Mouse (Mus musculus): ENCODE results near the gene Olfr1137. TPM values are rescaled to one million over a fixed set of nuclear protein-coding genes. Genes with fewer than 3 reads are reported as not detected.

Gene Olfr1137
- polyA plus RNA-seq (2015; fragmentation: Nextera tagmentation; extraction: Ambion mirVana): not detected in 2 replicates

- no peak for ATAC-seq (ENCODE audit: low read depth)
- no peaks in the 10 kb centered on the region for H3K27me3 ChIP-seq (ENCODE audit: control insufficient read depth, insufficient read depth, low read depth, low read length)
Observed at GRCm38 (mm10) chr2:87713079-87713478, at the start of gene Olfr1137. TSS of gene Olfr1137 (minus strand) at chr2:87713179.

GRCm38 (mm10) chr2:87753891-87754290 is 40.9 kb upstream of the Olfr1137 start, which contains the start of gene Olfr1141:
TSS of gene Olfr1141 (minus strand) at chr2:87753991.
- no peaks in the 10 kb centered on the region for H3K27me3 ChIP-seq (ENCODE audit: control insufficient read depth, insufficient read depth, low read depth, low read length)
- H3K4me2 ChIP-seq (ENCODE audit: low read depth, low read length): no peak within 1 kb of the TSS
- WGBS (ENCODE audit: insufficient replicate concordance): 59% methylated on average over 1 of the region's 1 CpGs
- no peak within 1 kb of the TSS for H3K27ac ChIP-seq (ENCODE audit: low read length)
- no peak within 1 kb of the TSS for H3K9ac ChIP-seq (ENCODE audit: low read depth, low read length)
- H3K4me1 ChIP-seq (ENCODE audit: control insufficient read depth, low read depth, low read length): no peaks in the 10 kb centered on the region
- ATAC-seq (ENCODE audit: low read depth): no peak
- no peak within 1 kb of the TSS for H3K4me3 ChIP-seq (ENCODE audit: low read depth, low read length)
- no peaks in the 10 kb centered on the region; the same call in 1 of the 2 replicates for H3K9me3 ChIP-seq (replicated peaks; ENCODE audit: control insufficient read depth, low read length)
- no peaks in the 10 kb centered on the region for H3K36me3 ChIP-seq (ENCODE audit: control insufficient read depth, insufficient read depth)

More at GRCm38 (mm10) chr2:87713079-87713478, at the start of gene Olfr1137:
- Histone ChIP-seq H3K27ac (ENCODE audit: low read length) (no peak within 1 kb of the TSS), H3K4me3 (ENCODE audit: low read depth, low read length) (no peak within 1 kb of the TSS), H3K9me3 (replicated peaks; ENCODE audit: control insufficient read depth, low read length) (no peaks in the 10 kb centered on the region), H3K9ac (ENCODE audit: low read depth, low read length) (no peak within 1 kb of the TSS), H3K4me1 (ENCODE audit: control insufficient read depth, low read depth, low read length) (no peaks in the 10 kb centered on the region), H3K4me2 (ENCODE audit: low read depth, low read length) (no peak within 1 kb of the TSS), H3K36me3 (ENCODE audit: control insufficient read depth, insufficient read depth) (no peaks in the 10 kb centered on the region)

DNA sequence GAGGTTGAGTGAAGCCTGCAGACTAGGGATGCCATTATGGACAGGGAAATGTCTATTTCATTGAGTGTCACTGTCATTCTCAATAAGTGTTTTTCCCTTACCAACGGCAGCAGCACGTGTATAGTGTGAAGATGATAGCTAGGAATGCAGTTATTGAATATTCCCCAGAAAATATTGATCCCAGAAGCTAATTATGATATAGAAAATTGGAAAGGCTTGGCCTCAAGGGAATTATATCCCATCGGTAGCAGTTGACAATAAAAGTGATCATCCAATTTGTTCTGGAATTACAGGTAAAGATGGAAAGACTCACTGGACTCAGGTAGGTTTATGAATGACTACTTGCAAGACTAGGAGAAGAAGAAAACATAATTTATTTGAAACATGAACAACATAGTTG is 30.5 kb upstream of the Olfr1137 start, which contains the start of gene Olfr1140:
Gene Olfr1140 (plus strand): TSS at position 301 of the 400 bp plus-strand sequence.
- no peak for ATAC-seq (ENCODE audit: low read depth)

GRCm38 (mm10) chr2:87739878-87740277 is 26.9 kb upstream of the Olfr1137 start, which contains the start of gene Olfr1138:
TSS of gene Olfr1138 (minus strand) at chr2:87739978.
- WGBS (ENCODE audit: insufficient replicate concordance): 48% methylated on average over 1 of the region's 1 CpGs
- Histone ChIP-seq H3K4me3 (ENCODE audit: low read depth, low read length) (no peak within 1 kb of the TSS), H3K4me2 (ENCODE audit: low read depth, low read length) (no peak within 1 kb of the TSS), H3K9me3 (replicated peaks; ENCODE audit: control insufficient read depth, low read length) (no peaks in the 10 kb centered on the region), H3K9ac (ENCODE audit: low read depth, low read length) (no peak within 1 kb of the TSS), H3K27me3 (ENCODE audit: control insufficient read depth, insufficient read depth, low read depth, low read length) (no peaks in the 10 kb centered on the region), H3K4me1 (ENCODE audit: control insufficient read depth, low read depth, low read length) (no peaks in the 10 kb centered on the region), H3K36me3 (ENCODE audit: control insufficient read depth, insufficient read depth) (no peaks in the 10 kb centered on the region), H3K27ac (ENCODE audit: low read length) (no peak within 1 kb of the TSS)
- ATAC-seq (ENCODE audit: low read depth): no peak

More for the DNA sequence above, 30.5 kb upstream of the Olfr1137 start, which contains the start of gene Olfr1140:
- Histone ChIP-seq H3K4me2 (ENCODE audit: low read depth, low read length) (no peak within 1 kb of the TSS), H3K9ac (ENCODE audit: low read depth, low read length) (no peak within 1 kb of the TSS), H3K9me3 (replicated peaks; ENCODE audit: control insufficient read depth, low read length) (no peaks in the 10 kb centered on the region), H3K36me3 (ENCODE audit: control insufficient read depth, insufficient read depth) (no peaks in the 10 kb centered on the region), H3K27ac (ENCODE audit: low read length) (no peak within 1 kb of the TSS), H3K4me1 (ENCODE audit: control insufficient read depth, low read depth, low read length) (no peaks in the 10 kb centered on the region), H3K27me3 (ENCODE audit: control insufficient read depth, insufficient read depth, low read depth, low read length) (no peaks in the 10 kb centered on the region), H3K4me3 (ENCODE audit: low read depth, low read length) (no peak within 1 kb of the TSS)
- 49% methylated on average over 3 of the region's 3 CpGs for WGBS (ENCODE audit: insufficient replicate concordance)

- no peak within 1 kb of the TSS for H3K9ac ChIP-seq (ENCODE audit: low read depth, low read length)
- H3K9me3 ChIP-seq (replicated peaks; ENCODE audit: control insufficient read depth, low read length): no peaks in the 10 kb centered on the region
- no peaks in the 10 kb centered on the region for H3K36me3 ChIP-seq (ENCODE audit: control insufficient read depth, insufficient read depth)
- ATAC-seq (ENCODE audit: low read depth): no peak
- H3K27me3 ChIP-seq (ENCODE audit: control insufficient read depth, insufficient read depth, low read depth, low read length): no peaks in the 10 kb centered on the region
- no peak within 1 kb of the TSS for H3K4me3 ChIP-seq (ENCODE audit: low read depth, low read length)
- no peaks in the 10 kb centered on the region for H3K4me1 ChIP-seq (ENCODE audit: control insufficient read depth, low read depth, low read length)
- H3K27ac ChIP-seq (ENCODE audit: low read length): no peak within 1 kb of the TSS
- no peak within 1 kb of the TSS for H3K4me2 ChIP-seq (ENCODE audit: low read depth, low read length)
Observed at GRCm38 (mm10) chr2:87693847-87694246, 19.1 kb downstream of the Olfr1137 start, which contains the start of gene Olfr1136. TSS of gene Olfr1136 (minus strand) at chr2:87693947.

GRCm38 (mm10) chr2:87673564-87673963 is 39.4 kb downstream of the Olfr1137 start, which contains the start of gene Olfr1135:
TSS of gene Olfr1135 (minus strand) at chr2:87673664.
- H3K4me2 ChIP-seq (ENCODE audit: low read depth, low read length): no peak within 1 kb of the TSS
- H3K9ac ChIP-seq (ENCODE audit: low read depth, low read length): no peak within 1 kb of the TSS
- WGBS (ENCODE audit: insufficient replicate concordance): 0% methylated on average over 1 of the region's 1 CpGs
- no peaks in the 10 kb centered on the region for H3K4me1 ChIP-seq (ENCODE audit: control insufficient read depth, low read depth, low read length)
- ATAC-seq (ENCODE audit: low read depth): no peak
- H3K36me3 ChIP-seq (ENCODE audit: control insufficient read depth, insufficient read depth): no peaks in the 10 kb centered on the region
- no peaks in the 10 kb centered on the region for H3K27me3 ChIP-seq (ENCODE audit: control insufficient read depth, insufficient read depth, low read depth, low read length)
- no peak within 1 kb of the TSS for H3K4me3 ChIP-seq (ENCODE audit: low read depth, low read length)
- H3K9me3 ChIP-seq (replicated peaks; ENCODE audit: control insufficient read depth, low read length): no peaks in the 10 kb centered on the region
- no peak within 1 kb of the TSS for H3K27ac ChIP-seq (ENCODE audit: low read length)

Other genes with a start within 250 kb of the Olfr1137 start
- not detected in 2 replicates for gene Pramel7, start 216.1 kb downstream of the Olfr1137 start, polyA plus RNA-seq (2015; fragmentation: Nextera tagmentation; extraction: Ambion mirVana)
- gene Pramel6, start 206.6 kb downstream of the Olfr1137 start, polyA plus RNA-seq (2015; fragmentation: Nextera tagmentation; extraction: Ambion mirVana): not detected in 2 replicates
- gene Olfr153, start 181.4 kb downstream of the Olfr1137 start, polyA plus RNA-seq (2015; fragmentation: Nextera tagmentation; extraction: Ambion mirVana): not detected in 2 replicates
- not detected in 2 replicates for gene Olfr1128, start 167.6 kb downstream of the Olfr1137 start, polyA plus RNA-seq (2015; fragmentation: Nextera tagmentation; extraction: Ambion mirVana)
- gene Olfr1129, start 139.3 kb downstream of the Olfr1137 start, polyA plus RNA-seq (2015; fragmentation: Nextera tagmentation; extraction: Ambion mirVana): not detected in 2 replicates
- gene Olfr1130, start 107.0 kb downstream of the Olfr1137 start, polyA plus RNA-seq (2015; fragmentation: Nextera tagmentation; extraction: Ambion mirVana): not detected in 2 replicates
- not detected in 2 replicates for gene Olfr1131, start 86.1 kb downstream of the Olfr1137 start, polyA plus RNA-seq (2015; fragmentation: Nextera tagmentation; extraction: Ambion mirVana)
- not detected in 2 replicates for gene Olfr1132, start 75.6 kb downstream of the Olfr1137 start, polyA plus RNA-seq (2015; fragmentation: Nextera tagmentation; extraction: Ambion mirVana)
- gene Olfr1133, start 65.8 kb downstream of the Olfr1137 start, polyA plus RNA-seq (2015; fragmentation: Nextera tagmentation; extraction: Ambion mirVana): not detected in 2 replicates
- not detected in 2 replicates for gene Olfr1134, start 54.7 kb downstream of the Olfr1137 start, polyA plus RNA-seq (2015; fragmentation: Nextera tagmentation; extraction: Ambion mirVana)
- not detected in 2 replicates for gene Olfr1135, start 39.5 kb downstream of the Olfr1137 start, polyA plus RNA-seq (2015; fragmentation: Nextera tagmentation; extraction: Ambion mirVana)
- gene Olfr1136, start 19.2 kb downstream of the Olfr1137 start, polyA plus RNA-seq (2015; fragmentation: Nextera tagmentation; extraction: Ambion mirVana): not detected in 2 replicates
- gene Olfr1138, start 26.8 kb upstream of the Olfr1137 start, polyA plus RNA-seq (2015; fragmentation: Nextera tagmentation; extraction: Ambion mirVana): not detected in 2 replicates
- gene Olfr1140, start 30.6 kb upstream of the Olfr1137 start, polyA plus RNA-seq (2015; fragmentation: Nextera tagmentation; extraction: Ambion mirVana): not detected in 2 replicates
- gene Olfr1141, start 40.8 kb upstream of the Olfr1137 start, polyA plus RNA-seq (2015; fragmentation: Nextera tagmentation; extraction: Ambion mirVana): not detected in 2 replicates
- gene Olfr152, start 66.3 kb upstream of the Olfr1137 start, polyA plus RNA-seq (2015; fragmentation: Nextera tagmentation; extraction: Ambion mirVana): not detected in 2 replicates
- not detected in 2 replicates for gene Olfr1143, start 87.4 kb upstream of the Olfr1137 start, polyA plus RNA-seq (2015; fragmentation: Nextera tagmentation; extraction: Ambion mirVana)
- gene Olfr1145, start 96.6 kb upstream of the Olfr1137 start, polyA plus RNA-seq (2015; fragmentation: Nextera tagmentation; extraction: Ambion mirVana): not detected in 2 replicates
- not detected in 2 replicates for gene Olfr1148, start 117.4 kb upstream of the Olfr1137 start, polyA plus RNA-seq (2015; fragmentation: Nextera tagmentation; extraction: Ambion mirVana)
- gene Olfr1150-ps1, start 130.8 kb upstream of the Olfr1137 start, polyA plus RNA-seq (2015; fragmentation: Nextera tagmentation; extraction: Ambion mirVana): not detected in 2 replicates
- not detected in 2 replicates for gene Olfr1151, start 142.7 kb upstream of the Olfr1137 start, polyA plus RNA-seq (2015; fragmentation: Nextera tagmentation; extraction: Ambion mirVana)
- gene Olfr1152, start 153.3 kb upstream of the Olfr1137 start, polyA plus RNA-seq (2015; fragmentation: Nextera tagmentation; extraction: Ambion mirVana): not detected in 2 replicates
- gene Olfr1153, start 181.8 kb upstream of the Olfr1137 start, polyA plus RNA-seq (2015; fragmentation: Nextera tagmentation; extraction: Ambion mirVana): not detected in 2 replicates
- not detected in 2 replicates for gene Olfr1154, start 192.0 kb upstream of the Olfr1137 start, polyA plus RNA-seq (2015; fragmentation: Nextera tagmentation; extraction: Ambion mirVana)
- gene Olfr1155, start 232.0 kb upstream of the Olfr1137 start, polyA plus RNA-seq (2015; fragmentation: Nextera tagmentation; extraction: Ambion mirVana): not detected in 2 replicates
- not detected in 2 replicates for gene Olfr1156, start 239.9 kb upstream of the Olfr1137 start, polyA plus RNA-seq (2015; fragmentation: Nextera tagmentation; extraction: Ambion mirVana)

Data from liver, embryonic 16.5 days (tissue).